Mouse (Mus musculus) embryonic fibroblast, embryonic 13.5 days (primary cell): ENCODE data around the gene Sdk1.

Source experiments
- CTCF ChIP-seq: IDR thresholded peaks from 2 replicates; pipeline ENCODE4 v1.5.1; 2011; ENCODE audit warnings: mild to moderate bottlenecking, control low read depth, low read length, moderate library complexity, borderline replicate concordance; ENCODE audit not compliant: insufficient read depth
- POLR2A ChIP-seq: IDR thresholded peaks from 2 replicates; pipeline ENCODE4 v1.6.1; 2011; ENCODE audit warnings: low read depth, mild to moderate bottlenecking, control low read depth, low read length, moderate library complexity

DNA sequence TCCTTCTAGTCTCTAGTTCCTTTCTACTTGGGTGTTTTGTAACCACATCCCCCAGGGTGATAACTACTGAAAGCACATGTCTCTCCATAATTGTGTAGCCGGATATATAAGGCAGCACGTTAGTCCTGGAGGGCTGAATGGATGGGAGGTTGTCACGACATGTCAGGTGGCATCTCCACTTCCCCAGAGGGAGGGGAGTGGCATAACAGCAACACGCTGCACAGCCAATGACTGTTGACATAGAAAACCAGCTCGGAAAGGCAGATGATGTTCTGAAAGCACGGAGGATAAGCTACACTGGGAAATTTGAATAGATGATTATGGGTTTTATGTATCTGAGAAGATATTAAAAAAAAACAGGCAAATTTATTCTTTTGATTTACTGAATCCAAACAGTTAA lies 376.4 kb downstream of the Sdk1 start:
- TF ChIP-seq POLR2A (no peak), CTCF (no peak)
